Mouse (Mus musculus): ENCODE results near the gene Slit3. TPM values are rescaled to one million over a fixed set of nuclear protein-coding genes. Genes with fewer than 3 reads are reported as not detected.

The Slit3 gene
- total RNA-seq, 2 experiments from 2014 or later: 9.3 to 9.8 TPM

DNA sequence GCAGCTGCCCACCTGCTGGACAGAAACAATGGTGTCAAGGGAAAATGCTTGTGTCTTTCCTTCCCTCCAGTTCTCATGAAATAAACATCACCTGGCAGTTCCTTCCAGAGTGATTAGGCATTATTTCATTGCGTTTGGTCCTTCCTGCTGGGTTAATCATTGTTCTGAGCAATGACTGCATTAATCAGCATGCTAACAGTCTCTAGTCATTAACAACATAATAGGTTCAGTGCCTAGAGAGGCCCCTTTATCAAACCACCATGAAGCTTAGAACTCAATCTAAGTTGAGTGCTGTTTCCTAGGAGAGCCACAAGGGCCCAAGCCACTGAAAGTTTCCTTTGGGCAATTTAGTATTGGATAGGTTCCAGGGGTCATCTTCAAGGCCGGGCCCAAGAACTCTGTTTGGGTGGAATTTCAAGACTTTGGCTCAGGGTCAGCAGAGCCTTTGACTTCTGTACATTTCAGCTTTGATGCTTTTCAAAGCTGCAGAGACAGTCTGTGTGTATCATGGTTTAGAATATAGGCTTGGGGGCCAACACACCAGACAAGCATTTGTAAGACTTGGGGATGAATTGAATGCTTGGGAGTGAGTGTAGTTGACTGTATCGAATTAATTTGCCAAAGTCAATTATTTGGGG is 174.3 kb downstream of the Slit3 start:
- intact Hi-C loops (cut with DNase I): no loop called here
- no peak for DNase-seq

- intact Hi-C loops (cut with DNase I): no loop called here
- DNase-seq: no peak
Observed at GRCm38 (mm10) chr11:35296803-35297202, 175.8 kb downstream of the Slit3 start.

DNA sequence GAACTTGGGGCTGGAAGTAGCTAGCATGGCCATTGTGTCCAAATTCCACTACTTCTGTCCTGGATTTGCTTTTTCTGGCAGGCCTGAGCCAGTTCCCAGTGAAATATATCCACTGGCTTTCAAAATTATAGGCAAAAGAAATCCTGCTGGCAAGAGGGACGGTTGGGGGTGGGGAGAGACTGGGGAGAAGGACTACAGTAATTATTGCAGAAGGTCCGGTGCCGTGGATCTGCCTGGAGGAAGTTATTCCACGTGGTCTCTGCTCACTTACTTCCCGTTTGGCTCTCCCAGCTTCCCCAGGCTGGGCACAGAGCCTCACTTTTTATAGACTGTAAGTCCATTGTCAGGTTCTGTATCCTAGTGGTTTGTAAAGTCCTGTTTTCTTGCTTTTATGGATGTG is 176.3 kb downstream of the Slit3 start:
- intact Hi-C loops (cut with DNase I): no loop called here
- DNase-seq: peak; percentile 44 to 69

- intact Hi-C loops (cut with DNase I): no loop called here
- DNase-seq: no peak
Observed at GRCm38 (mm10) chr11:35298526-35298925, 177.5 kb downstream of the Slit3 start.

DNA sequence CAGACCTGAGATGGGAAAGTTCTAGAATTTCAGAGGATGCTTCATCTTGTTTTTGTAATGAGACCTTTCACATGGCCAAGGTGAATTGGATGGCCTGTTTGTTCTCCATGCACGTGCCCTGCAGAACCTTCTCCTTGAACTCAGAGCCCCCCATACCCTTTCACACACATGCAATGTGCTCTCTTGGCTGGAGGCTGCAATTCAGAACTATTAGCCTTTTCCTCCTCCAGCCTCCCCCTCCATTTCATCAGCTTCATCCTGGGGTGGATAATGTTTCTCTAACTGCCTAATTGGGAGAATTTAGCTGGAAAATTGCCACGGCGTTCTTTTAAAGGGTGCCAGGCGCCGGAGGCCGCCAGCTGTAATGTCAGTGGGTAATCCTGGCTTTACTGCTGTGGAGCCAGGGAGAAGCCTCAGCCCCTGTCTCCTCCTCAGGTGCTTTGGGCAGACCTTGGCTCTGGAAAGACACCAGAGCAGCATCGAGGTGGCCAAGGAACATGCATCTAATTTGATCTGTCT is 178.9 kb downstream of the Slit3 start:
- DNase-seq: no peak
- intact Hi-C loops (cut with DNase I): no loop called here

- intact Hi-C loops (cut with DNase I): no loop called here
- DNase-seq: no peak
Observed at GRCm38 (mm10) chr11:35302272-35302671, 181.2 kb downstream of the Slit3 start.

DNA sequence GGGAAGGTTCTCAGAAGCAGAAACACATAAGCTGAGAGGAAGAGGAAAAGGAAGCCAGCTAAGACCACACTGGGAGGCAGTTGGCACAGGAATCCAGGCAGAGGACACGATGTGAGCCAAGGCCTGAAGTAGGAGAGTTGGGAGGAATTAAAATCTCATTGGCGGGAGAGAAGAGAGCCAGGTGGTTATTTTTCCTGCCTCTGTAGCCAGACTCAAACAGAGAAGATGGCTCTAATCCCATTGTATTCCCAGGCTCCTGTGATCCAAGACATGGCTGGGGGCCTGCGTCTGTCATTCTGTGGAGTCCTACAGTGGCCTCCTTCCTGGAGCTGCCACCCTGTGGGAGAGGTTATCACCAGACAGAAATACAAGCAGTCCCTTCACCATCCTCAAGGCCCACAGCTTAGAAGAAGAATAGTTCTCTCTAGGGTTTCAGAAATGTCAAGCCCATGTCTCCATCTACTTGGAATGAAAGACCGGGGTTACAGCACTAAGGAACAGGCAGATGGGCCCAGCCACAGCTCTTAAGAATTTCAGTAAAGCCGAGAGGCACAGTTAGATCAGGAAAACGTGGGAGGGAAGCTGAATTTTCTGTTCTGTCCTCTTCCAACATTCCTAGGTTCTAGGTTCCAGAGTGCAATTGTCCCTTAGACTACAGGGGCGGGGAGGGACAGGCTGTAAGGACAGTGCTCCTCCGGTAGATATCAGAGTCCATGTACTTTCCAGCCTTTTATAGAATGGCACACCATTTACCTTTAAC is 183.4 kb downstream of the Slit3 start:
- DNase-seq: no peak
- intact Hi-C loops (cut with DNase I): no loop called here

DNA sequence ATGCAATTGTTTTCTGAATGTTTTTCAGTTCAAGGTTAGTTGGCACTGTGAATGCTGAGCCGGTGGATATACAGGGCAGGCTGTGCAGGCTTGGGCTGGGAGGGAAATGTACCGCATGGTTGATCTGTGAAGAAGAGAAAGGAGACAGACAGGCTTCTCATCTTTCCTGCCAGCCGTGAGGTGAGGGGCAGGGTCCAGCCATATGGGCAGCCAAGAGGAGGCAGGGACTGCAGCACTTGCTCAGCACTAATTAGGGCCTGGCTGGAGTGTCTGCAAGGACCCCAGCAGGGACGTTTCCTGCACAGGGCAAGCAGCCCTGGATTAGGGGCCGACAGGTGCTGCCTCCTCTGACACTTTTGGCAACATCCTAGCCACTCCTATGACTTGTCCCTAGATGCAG is 184.1 kb downstream of the Slit3 start:
- intact Hi-C loops (cut with DNase I): no loop called here
- DNase-seq: no peak

DNA sequence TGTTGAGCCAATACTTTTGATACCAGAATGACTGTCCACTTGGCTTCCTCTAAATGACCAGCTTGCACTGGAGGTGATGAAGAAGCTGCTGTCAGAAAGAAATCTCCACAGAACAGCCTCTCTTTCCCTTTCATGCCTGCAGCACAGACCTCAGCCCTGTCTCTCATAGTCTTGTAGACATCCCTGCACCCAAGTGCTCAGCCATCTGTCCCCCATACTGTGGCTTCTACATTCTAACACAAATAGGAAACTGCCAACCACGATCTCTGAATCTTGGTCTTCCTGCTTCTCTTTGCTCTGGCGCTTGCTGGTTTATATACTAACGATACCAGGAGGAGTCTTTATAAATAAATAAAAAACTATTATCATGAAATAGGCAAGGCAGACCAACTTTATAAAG is 184.9 kb downstream of the Slit3 start:
- intact Hi-C loops (cut with DNase I): no loop called here
- no peak for DNase-seq

GRCm38 (mm10) chr11:35306922-35307321 is 185.9 kb downstream of the Slit3 start:
- DNase-seq: no peak
- intact Hi-C loops (cut with DNase I): no loop called here

DNA sequence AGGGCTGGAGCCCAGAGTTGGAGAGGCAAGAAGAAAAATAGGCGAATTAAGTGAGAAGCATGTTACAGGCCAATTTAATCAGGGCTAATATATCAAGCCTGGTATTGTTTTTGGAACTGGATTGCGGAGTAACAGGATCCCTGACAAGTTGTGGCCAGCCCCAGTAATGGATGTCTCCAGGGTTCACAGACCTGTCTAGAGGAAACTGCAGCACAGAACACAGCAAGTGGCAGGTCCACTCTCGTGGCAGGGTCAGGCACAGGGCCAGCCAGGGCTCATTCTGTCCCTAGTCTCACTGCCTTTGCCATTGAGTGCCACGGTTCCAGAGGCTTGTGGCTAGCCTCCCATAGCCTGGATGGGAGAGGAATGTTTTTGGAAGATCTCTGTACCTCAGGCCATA is 187.0 kb downstream of the Slit3 start:
- DNase-seq: no peak
- intact Hi-C loops (cut with DNase I): no loop called here

DNA sequence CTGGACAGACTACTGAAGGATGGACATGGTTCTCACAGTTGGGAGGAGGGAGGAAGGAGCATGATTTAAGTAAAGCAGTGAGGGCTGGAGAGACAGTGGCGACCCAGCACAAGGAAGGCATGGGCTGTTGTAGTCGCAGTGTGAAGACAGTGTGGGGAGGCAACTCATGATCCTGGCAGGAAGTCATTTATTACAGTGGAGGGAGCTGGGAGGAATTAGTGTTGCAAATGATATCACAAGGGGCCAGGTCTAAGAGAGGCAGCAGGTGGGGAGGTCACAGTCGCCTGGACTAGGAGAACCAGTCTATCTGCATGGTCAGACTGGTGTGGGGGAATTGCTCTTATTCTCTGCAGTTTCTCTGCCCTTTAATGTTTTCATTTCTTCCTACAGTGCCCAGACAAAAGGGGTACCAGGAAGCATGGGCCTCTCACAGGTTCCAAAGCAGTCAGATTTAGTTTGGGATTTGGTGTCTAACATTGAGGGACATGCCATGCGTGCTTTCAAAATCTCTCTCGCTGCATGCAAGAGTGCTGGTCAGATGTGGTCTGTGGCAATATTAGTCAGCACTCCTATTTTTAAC is 194.5 kb downstream of the Slit3 start:
- DNase-seq: no peak
- intact Hi-C loops (cut with DNase I): no loop called here

GRCm38 (mm10) chr11:35317221-35317620 is 196.2 kb downstream of the Slit3 start:
- intact Hi-C loops (cut with DNase I): no loop called here
- DNase-seq: no peak

- no peak for DNase-seq
Observed at GRCm38 (mm10) chr11:35317775-35318432, 196.9 kb downstream of the Slit3 start.

GRCm38 (mm10) chr11:35318433-35319020 is 197.5 kb downstream of the Slit3 start:
- intact Hi-C loops (cut with DNase I): no loop called here
- DNase-seq: no peak

More at GRCm38 (mm10) chr11:35317775-35318432, 196.9 kb downstream of the Slit3 start:
- intact Hi-C loops (cut with DNase I): no loop called here

- DNase-seq: no peak
- intact Hi-C loops (cut with DNase I): no loop called here
Observed at GRCm38 (mm10) chr11:35320518-35320917, 199.5 kb downstream of the Slit3 start.

GRCm38 (mm10) chr11:35324397-35324796 is 203.4 kb downstream of the Slit3 start:
- no peak for DNase-seq
- intact Hi-C loops (cut with DNase I): no loop called here

DNA sequence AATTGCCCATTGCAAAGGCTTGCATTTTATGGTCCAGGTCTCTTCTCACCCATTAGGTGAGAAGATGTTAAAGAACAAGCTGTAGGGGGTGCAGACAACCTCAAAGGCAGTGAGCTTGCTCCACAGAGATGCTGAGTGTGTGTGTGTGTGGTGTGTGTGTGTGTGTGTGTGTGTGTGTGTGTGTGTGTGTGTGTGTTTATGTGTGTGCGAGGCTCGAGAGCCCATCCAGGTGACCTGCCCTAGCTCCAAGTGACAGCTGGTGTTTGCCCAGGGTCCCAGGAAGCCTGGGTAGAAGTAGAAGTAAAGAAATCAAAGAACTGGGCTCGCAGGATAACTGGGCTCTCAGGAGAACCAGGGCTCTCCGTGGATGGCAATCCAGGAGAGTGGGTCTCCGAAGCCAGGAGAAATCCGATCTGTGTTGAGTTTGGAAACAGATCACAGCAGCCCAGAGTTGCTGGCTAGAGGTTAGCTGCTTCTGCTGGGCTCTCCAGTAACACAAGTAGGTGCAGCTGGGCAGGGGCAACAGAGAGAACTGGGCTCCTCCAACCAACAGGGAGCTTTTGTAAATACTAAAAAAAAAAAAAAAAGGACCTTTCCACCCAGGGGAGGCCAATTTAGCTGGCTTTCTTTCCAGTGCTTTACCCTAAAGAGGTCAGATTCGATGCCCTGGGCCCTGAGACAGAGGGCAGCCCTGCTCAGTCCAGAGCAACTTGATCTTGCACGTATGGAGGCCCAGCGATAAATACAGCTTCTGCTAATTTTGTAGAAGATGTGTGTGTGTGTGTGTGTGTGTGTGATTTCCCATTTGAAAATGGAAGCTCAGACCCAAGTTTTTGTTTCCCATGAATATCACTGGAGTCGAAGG is 204.3 kb downstream of the Slit3 start:
- intact Hi-C loops (cut with DNase I): no loop called here
- DNase-seq: no peak

GRCm38 (mm10) chr11:35326346-35326745 is 205.3 kb downstream of the Slit3 start:
- intact Hi-C loops (cut with DNase I): no loop called here
- DNase-seq: no peak

GRCm38 (mm10) chr11:35327899-35328298 is 206.9 kb downstream of the Slit3 start:
- intact Hi-C loops (cut with DNase I): no loop called here
- no peak for DNase-seq

All from gastrocnemius, postnatal 36 days (tissue).